Mouse (Mus musculus): Measurements from ENCODE around the gene Rere. TPM values are rescaled to one million over a fixed set of nuclear protein-coding genes. Genes with fewer than 3 reads are reported as not detected.
A peak's percentile ranks its signal among the peaks of the same experiment; 100 is the strongest.

The Rere gene
- total and polyA plus RNA-seq, 3 experiments = 3.1 to 36.5 (median 8.7) TPM

DNA sequence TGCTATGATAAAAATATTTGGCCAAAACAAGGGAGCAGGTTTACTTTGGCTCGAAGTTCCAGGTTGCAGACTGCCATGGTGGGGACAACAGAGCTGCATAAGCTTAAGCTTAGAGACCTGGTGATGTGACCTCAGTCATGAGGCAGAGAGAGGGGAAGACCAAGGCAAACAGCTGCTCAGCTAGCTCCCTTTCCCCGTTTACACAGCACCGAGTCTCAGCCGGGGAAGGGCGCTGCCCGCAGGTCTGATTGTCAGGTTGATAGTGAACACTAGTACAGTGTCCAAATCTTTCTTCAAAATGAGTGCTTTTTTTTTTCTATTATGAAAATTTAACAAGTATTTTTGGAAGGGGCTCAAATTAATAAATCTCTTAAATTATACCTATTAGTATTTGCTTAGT lies 97.9 kb downstream of the Rere start:
- no peaks in the 10 kb centered on the region for H3K27me3 ChIP-seq (replicated peaks)
- peaks cover 0 to 6% of the 10 kb centered on the region in 2 experiments for H3K36me3 ChIP-seq (replicated peaks in 1 of 2; ENCODE audit: control insufficient read depth in 1 of 2, insufficient read depth in 1 of 2, low read length in 1 of 2)
- no peak overlapping the region for H3K27ac ChIP-seq (ENCODE audit: insufficient read depth, low read depth)
- H3K4me2 ChIP-seq (ENCODE audit: insufficient read depth, low read depth, poor library complexity, severe bottlenecking) = no peak overlapping the region
- in situ Hi-C loops (cut with MboI; ENCODE audit: low pct_ligation_motif_present, low pct_unique_long_range_greater_than_20kb, low sequenced_read_pairs) = no loop called here
- H3K9ac ChIP-seq (ENCODE audit: insufficient read depth, low read depth) = no peak overlapping the region
- H3K4me3 ChIP-seq (replicated peaks in 1 of 3; ENCODE audit: low read depth in 2 of 3, low read length in 2 of 3, poor library complexity in 1 of 3) = no peak overlapping the region
- peaks cover 15% of the 10 kb centered on the region for H3K79me2 ChIP-seq (replicated peaks; ENCODE audit: control insufficient read depth, extremely low read depth, insufficient read depth, poor library complexity, severe bottlenecking)
- no peak for TF ChIP-seq SIN3A (IDR thresholded peaks at IDR 0.05; ENCODE audit: low read length)
- H3K9me3 ChIP-seq (replicated peaks; ENCODE audit: low read length) = no peaks in the 10 kb centered on the region
- dilution Hi-C loops (cut with MboI; ENCODE audit: extremely low pct_ligation_motif_present, extremely low pct_unique_long_range_greater_than_20kb, low sequenced_read_pairs) = no loop called here
- H3K4me1 ChIP-seq (ENCODE audit: control insufficient read depth in 1 of 2, insufficient read depth in 2 of 2) = peaks cover 18 to 77% of the 10 kb centered on the region in 2 experiments
- no peak for DNase-seq (ENCODE audit: extremely low read depth)

- Histone ChIP-seq H3K9ac (ENCODE audit: insufficient read depth, low read depth) (no peak overlapping the region), H3K4me1 (ENCODE audit: control insufficient read depth in 1 of 2, insufficient read depth in 2 of 2) (peaks cover 16 to 75% of the 10 kb centered on the region in 2 experiments), H3K27ac (ENCODE audit: insufficient read depth, low read depth) (no peak overlapping the region), H3K4me3 (replicated peaks in 1 of 3; ENCODE audit: low read depth in 2 of 3, low read length in 2 of 3, poor library complexity in 1 of 3) (no peak overlapping the region), H3K9me3 (replicated peaks; ENCODE audit: low read length) (no peaks in the 10 kb centered on the region), H3K36me3 (replicated peaks in 1 of 2; ENCODE audit: control insufficient read depth in 1 of 2, insufficient read depth in 1 of 2, low read length in 1 of 2) (peaks cover 0 to 8% of the 10 kb centered on the region in 2 experiments), H3K79me2 (replicated peaks; ENCODE audit: control insufficient read depth, extremely low read depth, insufficient read depth, poor library complexity, severe bottlenecking) (peaks cover 12% of the 10 kb centered on the region), H3K4me2 (ENCODE audit: insufficient read depth, low read depth, poor library complexity, severe bottlenecking) (no peak overlapping the region), H3K27me3 (replicated peaks) (no peaks in the 10 kb centered on the region)
- dilution Hi-C loops (cut with MboI; ENCODE audit: extremely low pct_ligation_motif_present, extremely low pct_unique_long_range_greater_than_20kb, low sequenced_read_pairs) = no loop called here
- no peak for DNase-seq (ENCODE audit: extremely low read depth)
- TF ChIP-seq ETS1 (conservative IDR thresholded peaks at IDR 0.05; ENCODE audit: low read depth, low read length) (peak; percentile 37; the same call in 1 of the 2 replicates), SIN3A (IDR thresholded peaks at IDR 0.05; ENCODE audit: low read length) (no peak), USF2 (conservative IDR thresholded peaks at IDR 0.05; ENCODE audit: low read depth, low read length) (0 out of 2 replicates have a peak, but pooled peaks have one; percentile 21), USF1 (IDR thresholded peaks at IDR 0.05; ENCODE audit: low read depth, low read length) (peak; percentile 22; the same call in 1 of the 2 replicates), BHLHE40 (IDR thresholded peaks at IDR 0.05; ENCODE audit: low read depth, low read length) (peak; percentile 52), PAX5 (IDR thresholded peaks at IDR 0.05; ENCODE audit: low read length) (no peak), EP300 (IDR thresholded peaks at IDR 0.05; ENCODE audit: low read length) (0 out of 2 replicates have a peak, but pooled peaks have one; percentile 30), ZC3H11A (IDR thresholded peaks at IDR 0.05; ENCODE audit: low read depth, low read length) (no peak), NRF1 (IDR thresholded peaks at IDR 0.05; ENCODE audit: low read depth, low read length) (no peak), CHD2 (IDR thresholded peaks at IDR 0.05; ENCODE audit: low read length) (no peak)
- in situ Hi-C loops (cut with MboI; ENCODE audit: low pct_ligation_motif_present, low pct_unique_long_range_greater_than_20kb, low sequenced_read_pairs) = no loop called here
Measured at GRCm38 (mm10) chr4:150379772-150380171, 98.3 kb downstream of the Rere start.

DNA sequence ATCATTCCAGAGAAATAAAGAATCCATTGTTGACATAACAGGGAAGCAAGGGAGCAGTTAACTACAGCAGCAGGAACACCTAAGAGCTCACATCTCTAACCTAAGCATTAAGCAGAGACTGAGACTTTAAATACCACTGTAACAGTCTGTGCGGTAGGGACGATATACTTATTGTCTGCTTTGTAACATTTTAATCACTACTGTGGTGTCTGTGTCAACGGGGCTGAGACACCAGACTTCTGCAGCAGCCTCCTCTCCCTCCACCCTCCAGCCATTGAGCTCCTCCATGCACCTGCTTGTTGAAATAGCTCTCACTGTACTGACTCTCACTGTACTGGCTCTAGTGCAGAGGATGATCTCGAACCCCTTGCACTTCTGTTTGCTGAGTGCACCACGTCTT lies 98.8 kb downstream of the Rere start:
- dilution Hi-C loops (cut with MboI; ENCODE audit: extremely low pct_ligation_motif_present, extremely low pct_unique_long_range_greater_than_20kb, low sequenced_read_pairs) = no loop called here
- Histone ChIP-seq H3K27ac (ENCODE audit: insufficient read depth, low read depth) (no peak overlapping the region), H3K4me1 (ENCODE audit: control insufficient read depth in 1 of 2, insufficient read depth in 2 of 2) (peaks cover 15 to 75% of the 10 kb centered on the region in 2 experiments)

More for the DNA sequence above, 98.8 kb downstream of the Rere start:
- H3K9ac ChIP-seq (ENCODE audit: insufficient read depth, low read depth) = no peak overlapping the region
- no peak for DNase-seq (ENCODE audit: extremely low read depth)
- H3K4me3 ChIP-seq (replicated peaks in 1 of 3; ENCODE audit: low read depth in 2 of 3, low read length in 2 of 3, poor library complexity in 1 of 3) = no peak overlapping the region
- TF ChIP-seq USF1 (IDR thresholded peaks at IDR 0.05; ENCODE audit: low read depth, low read length) = no peak
- TF ChIP-seq RAD21 (IDR thresholded peaks at IDR 0.05; ENCODE audit: low read depth, low read length) = no peak
- no peak for TF ChIP-seq GABPA (IDR thresholded peaks at IDR 0.05; ENCODE audit: insufficient replicate concordance, low read depth, low read length)
- no peak for TF ChIP-seq MAX (IDR thresholded peaks at IDR 0.05; ENCODE audit: low read length)
- no peak for TF ChIP-seq NRF1 (IDR thresholded peaks at IDR 0.05; ENCODE audit: low read depth, low read length)
- no peak for TF ChIP-seq MAFK (IDR thresholded peaks at IDR 0.05; ENCODE audit: insufficient replicate concordance, low read length)
- no peak for TF ChIP-seq EP300 (IDR thresholded peaks at IDR 0.05; ENCODE audit: low read length)
- no peak for TF ChIP-seq E2F4 (IDR thresholded peaks at IDR 0.05; ENCODE audit: insufficient replicate concordance, low read depth, low read length)
- no peak for TF ChIP-seq TBP (conservative IDR thresholded peaks at IDR 0.05; ENCODE audit: low read depth, low read length)
- TF ChIP-seq BHLHE40 (IDR thresholded peaks at IDR 0.05; ENCODE audit: low read depth, low read length) = no peak
- no peak for TF ChIP-seq CHD2 (IDR thresholded peaks at IDR 0.05; ENCODE audit: low read length)
- TF ChIP-seq SMC3 (IDR thresholded peaks at IDR 0.05; ENCODE audit: low read depth, low read length) = no peak
- no peak for TF ChIP-seq JUN (IDR thresholded peaks at IDR 0.05; ENCODE audit: insufficient read depth, low read depth, low read length)
- no peak for TF ChIP-seq UBTF (IDR thresholded peaks at IDR 0.05; ENCODE audit: low read depth, low read length)
- in situ Hi-C loops (cut with MboI; ENCODE audit: low pct_ligation_motif_present, low pct_unique_long_range_greater_than_20kb, low sequenced_read_pairs) = no loop called here
- peaks cover 7% of the 10 kb centered on the region for H3K79me2 ChIP-seq (replicated peaks; ENCODE audit: control insufficient read depth, extremely low read depth, insufficient read depth, poor library complexity, severe bottlenecking)
- no peaks in the 10 kb centered on the region for H3K9me3 ChIP-seq (replicated peaks; ENCODE audit: low read length)
- no peak overlapping the region for H3K4me2 ChIP-seq (ENCODE audit: insufficient read depth, low read depth, poor library complexity, severe bottlenecking)
- H3K27me3 ChIP-seq (replicated peaks) = no peaks in the 10 kb centered on the region
- H3K36me3 ChIP-seq (replicated peaks in 1 of 2; ENCODE audit: control insufficient read depth in 1 of 2, insufficient read depth in 1 of 2, low read length in 1 of 2) = peaks cover 0 to 9% of the 10 kb centered on the region in 2 experiments

Data from CH12.LX (cell line).